9 mouse cellular contexts compared by ENCODE assay signal in the genomic region with DNA sequence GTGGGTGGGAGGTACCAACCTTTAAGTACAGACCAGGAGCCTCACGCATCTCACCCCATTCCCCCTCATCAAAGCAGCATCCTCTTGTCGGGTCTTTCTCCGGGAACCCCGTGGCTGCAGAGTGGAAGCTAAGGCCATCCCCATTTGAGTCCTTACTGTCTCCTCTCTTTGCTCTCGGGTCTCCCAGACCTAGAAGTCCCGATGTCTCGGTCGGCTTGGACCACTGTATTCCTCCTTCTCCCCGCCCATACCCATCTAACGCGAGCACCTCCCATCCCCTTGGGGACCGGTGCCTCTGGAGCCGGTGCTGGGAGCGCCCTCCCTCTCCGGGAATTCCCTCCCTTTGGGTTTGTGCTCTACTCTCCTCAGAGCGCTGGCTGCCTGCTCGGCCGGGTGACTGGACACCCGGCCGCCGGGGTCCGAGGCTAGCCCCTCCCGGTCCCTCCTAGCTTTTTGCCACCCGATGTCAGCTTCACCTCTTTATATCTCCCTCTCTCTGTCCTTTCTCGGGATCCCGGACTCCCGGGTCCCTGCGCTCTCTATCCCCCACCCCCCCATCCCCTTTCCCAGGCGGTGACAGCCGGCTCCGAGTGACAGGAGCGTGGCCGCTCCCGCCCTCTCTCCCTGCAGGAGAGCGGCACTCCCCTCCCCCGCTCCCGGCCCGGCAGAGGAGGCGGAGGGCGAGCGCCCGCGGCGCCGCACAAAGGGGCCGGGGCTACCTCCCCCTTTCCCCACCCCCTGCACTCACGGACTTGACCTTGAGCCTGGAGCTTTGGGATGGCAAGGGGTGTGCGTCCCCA. TPM values are rescaled to one million over a fixed set of nuclear protein-coding genes. Genes with fewer than 3 reads are reported as not detected.
A peak's percentile ranks its signal among the peaks of the same experiment; 100 is the strongest.
DNase-seq lines count a peak whose midpoint lies in the region; ATAC-seq and TF ChIP-seq lines count a peak whose summit lies in the region.
"Had no signal": no experiment of that assay in that cellular context is flagged by ENCODE, and none has a peak within 500 bp of the region (broad histone marks: within the 10 kb centered on the region; RNA-seq: fewer than 3 reads in every experiment).

No protein-coding gene starts in this region.

- H3K4me1 ChIP-seq in heart, embryonic 10.5 days = peaks cover 48% of the 10 kb centered on the region
- H3K4me1 ChIP-seq in intestine, postnatal 0 days (replicated peaks; ENCODE audit: control insufficient read depth, insufficient read depth, low read length) = no peaks in the 10 kb centered on the region; the same call in 1 of the 2 replicates
- peaks cover 20% of the 10 kb centered on the region for H3K4me1 ChIP-seq in olfactory bulb, adult 2 months (ENCODE audit: control insufficient read depth, insufficient read depth, low read length)

- intact Hi-C loops in heart, postnatal 14 days (cut with DNase I) = loop anchor here (5.0 kb wide), 3 partner anchors 218 to 317 kb away; no protein-coding TSS in a partner anchor

- WGBS in heart, embryonic 10.5 days = under 1% methylated on average over 46 of the region's 48 CpGs
- 2% methylated on average over 41 of the region's 48 CpGs for WGBS in intestine, postnatal 0 days
- WGBS in olfactory bulb, adult 2 months = 2% methylated on average over 41 of the region's 48 CpGs

- no peak for TF ChIP-seq CTCF in intestine, postnatal 0 days (IDR thresholded peaks at IDR 0.05; ENCODE audit: low read depth)
- TF ChIP-seq CTCF in olfactory bulb, adult 2 months (IDR thresholded peaks at IDR 0.05; ENCODE audit: insufficient read depth, low read depth, low read length) = no peak

- no peak overlapping the region for H3K9ac ChIP-seq in intestine, postnatal 0 days (ENCODE audit: low read depth, low read length)

- no peak for DNase-seq in heart, embryonic 10.5 days (ENCODE audit: low spot score)
- DNase-seq in heart, postnatal 14 days = no peak
- DNase-seq in thymus, postnatal 4 days = peak; percentile 48
- DNase-seq in thymus, postnatal 10 days (ENCODE audit: low spot score in 2 of 2) = no peak
- DNase-seq in ovary, postnatal 10 days (ENCODE audit: low spot score) = no peak
- DNase-seq in kidney, postnatal 10 days = no peak

- no peaks in the 10 kb centered on the region; the same call in 1 of the 2 replicates for H3K9me3 ChIP-seq in heart, embryonic 10.5 days
- H3K9me3 ChIP-seq in intestine, postnatal 0 days (ENCODE audit: control insufficient read depth) = no peaks in the 10 kb centered on the region

- H3K36me3 ChIP-seq in heart, embryonic 10.5 days = no peaks in the 10 kb centered on the region
- H3K36me3 ChIP-seq in intestine, postnatal 0 days (ENCODE audit: control insufficient read depth, insufficient read depth) = no peaks in the 10 kb centered on the region

- no peak for ATAC-seq in intestine, postnatal 0 days

- H3K4me2 ChIP-seq in intestine, postnatal 0 days (replicated peaks; ENCODE audit: low read depth) = peak overlapping the region; percentile 79

- no peak for TF ChIP-seq POLR2A in olfactory bulb, adult 2 months (IDR thresholded peaks at IDR 0.05; ENCODE audit: insufficient read depth, low read depth, low read length)

- H3K4me3 ChIP-seq in heart, embryonic 10.5 days = peak overlapping the region; percentile 66
- H3K4me3 ChIP-seq in intestine, postnatal 0 days (ENCODE audit: low read depth, low read length) = peak overlapping the region; percentile 40
- H3K4me3 ChIP-seq in olfactory bulb, adult 2 months (ENCODE audit: insufficient read depth, low read depth, low read length) = peak overlapping the region; percentile 88

- H3K27me3 ChIP-seq in heart, embryonic 10.5 days (ENCODE audit: insufficient read depth, poor library complexity, severe bottlenecking) = peaks cover 66% of the 10 kb centered on the region
- peaks cover 44% of the 10 kb centered on the region for H3K27me3 ChIP-seq in intestine, postnatal 0 days (replicated peaks; ENCODE audit: control insufficient read depth, insufficient read depth, low read length)
- H3K27me3 ChIP-seq: Patski had no signal

- H3K27ac ChIP-seq in heart, embryonic 10.5 days = peak overlapping the region; percentile 69
- H3K27ac ChIP-seq in intestine, postnatal 0 days (ENCODE audit: low read depth, low read length) = no peak overlapping the region
- peak overlapping the region; percentile 90 for H3K27ac ChIP-seq in olfactory bulb, adult 2 months (ENCODE audit: insufficient read depth, low read depth, low read length)

RNA-seq across cellular contexts. Expression of gene Dpf1, which starts 0.9 kb away (rescaled TPM):
- polyA plus RNA-seq in heart, embryonic 10.5 days (2016; fragmentation: Nextera tagmentation; extraction: Ambion mirVana) = 2.5 and 8.7 TPM in 2 replicates
- 1 to 10 TPM in 1 of 2 experiments, under 1 TPM in 1; 0.19 to 1.2 TPM for total RNA-seq in heart, postnatal 14 days (2021)
- polyA plus RNA-seq in intestine, postnatal 0 days (2015; fragmentation: Nextera tagmentation; extraction: Ambion mirVana) = 1.7 TPM in 2 replicates
- not detected in 2 replicates for polyA plus RNA-seq in olfactory bulb, adult 2 months (2012; ENCODE audit: insufficient read depth, insufficient read length, low replicate concordance, missing spikeins)

RNA-seq across cellular contexts. Expression of gene Ppp1r14a, which starts 15.6 kb away (rescaled TPM):
- 6.4 and 13.8 TPM in 2 replicates for polyA plus RNA-seq in heart, embryonic 10.5 days (2016; fragmentation: Nextera tagmentation; extraction: Ambion mirVana)
- total RNA-seq in heart, postnatal 14 days (2021) = 10 to 100 TPM; 13.2 to 15.4 TPM
- 35.2 and 37.0 TPM in 2 replicates for polyA plus RNA-seq in intestine, postnatal 0 days (2015; fragmentation: Nextera tagmentation; extraction: Ambion mirVana)
- not detected in 2 replicates for polyA plus RNA-seq in olfactory bulb, adult 2 months (2012; ENCODE audit: insufficient read depth, insufficient read length, low replicate concordance, missing spikeins)

RNA-seq across cellular contexts. Expression of gene Spint2, which starts 23.0 kb away (rescaled TPM):
- polyA plus RNA-seq in heart, embryonic 10.5 days (2016; fragmentation: Nextera tagmentation; extraction: Ambion mirVana) = 32.4 and 63.4 TPM in 2 replicates
- 10 to 100 TPM; 39.2 to 42.9 TPM for total RNA-seq in heart, postnatal 14 days (2021)
- polyA plus RNA-seq in intestine, postnatal 0 days (2015; fragmentation: Nextera tagmentation; extraction: Ambion mirVana) = 685 and 722 TPM in 2 replicates
- not detected in 2 replicates for polyA plus RNA-seq in olfactory bulb, adult 2 months (2012; ENCODE audit: insufficient read depth, insufficient read length, low replicate concordance, missing spikeins)

RNA-seq across cellular contexts. Expression of gene 2200002D01Rik, which starts 56.4 kb away (rescaled TPM):
- 8.2 and 9.7 TPM in 2 replicates for polyA plus RNA-seq in heart, embryonic 10.5 days (2016; fragmentation: Nextera tagmentation; extraction: Ambion mirVana)
- 1 to 10 TPM; 2.0 to 2.2 TPM for total RNA-seq in heart, postnatal 14 days (2021)
- 836 and 862 TPM in 2 replicates for polyA plus RNA-seq in intestine, postnatal 0 days (2015; fragmentation: Nextera tagmentation; extraction: Ambion mirVana)
- not detected in 2 replicates for polyA plus RNA-seq in olfactory bulb, adult 2 months (2012; ENCODE audit: insufficient read depth, insufficient read length, low replicate concordance, missing spikeins)
